Mouse (Mus musculus): Measurements from ENCODE around the gene Nt5c. TPM values are rescaled to one million over a fixed set of nuclear protein-coding genes. Genes with fewer than 3 reads are reported as not detected.

Nt5c gene
- total RNA-seq, 2 experiments from 2014 or later: 64.1 to 105 TPM

Other genes with a start within 250 kb of the Nt5c start
- gene Grin2c, start 224.6 kb downstream of the Nt5c start, total RNA-seq (2015): not detected in 2 replicates
- not detected in 2 replicates for gene Grin2c, start 224.6 kb downstream of the Nt5c start, total RNA-seq (2017)
- 9.1 and 9.8 TPM in 2 replicates for gene Fdxr, start 214.8 kb downstream of the Nt5c start, total RNA-seq (2015)
- 14.2 and 19.1 TPM in 2 replicates for gene Fdxr, start 214.8 kb downstream of the Nt5c start, total RNA-seq (2017)
- gene Fads6, start 194.2 kb downstream of the Nt5c start, total RNA-seq (2015): 0.30 and 0.71 TPM in 2 replicates
- gene Fads6, start 194.2 kb downstream of the Nt5c start, total RNA-seq (2017): 0.87 and 2.2 TPM in 2 replicates
- gene Otop2, start 184.7 kb downstream of the Nt5c start, total RNA-seq (2015): not detected in 2 replicates
- gene Otop2, start 184.7 kb downstream of the Nt5c start, total RNA-seq (2017): not detected in 2 replicates
- not detected in 2 replicates for gene Ush1g, start 169.8 kb downstream of the Nt5c start, total RNA-seq (2015)
- not detected in 2 replicates for gene Ush1g, start 169.8 kb downstream of the Nt5c start, total RNA-seq (2017)
- gene Otop3, start 157.1 kb downstream of the Nt5c start, total RNA-seq (2015): not detected in 2 replicates
- not detected in 2 replicates for gene Otop3, start 157.1 kb downstream of the Nt5c start, total RNA-seq (2017)
- gene Hid1, start 124.1 kb downstream of the Nt5c start, total RNA-seq (2015): 0.52 and 0.81 TPM in 2 replicates
- gene Hid1, start 124.1 kb downstream of the Nt5c start, total RNA-seq (2017): 0.10 TPM in 1 of 2 replicates, not detected in the other
- 0.20 and 0.42 TPM in 2 replicates for gene Cdr2l, start 109.9 kb downstream of the Nt5c start, total RNA-seq (2015)
- 0.08 and 0.34 TPM in 2 replicates for gene Cdr2l, start 109.9 kb downstream of the Nt5c start, total RNA-seq (2017)
- 83.4 and 98.3 TPM in 2 replicates for gene Mrpl58, start 88.1 kb downstream of the Nt5c start, total RNA-seq (2015)
- 81.1 and 96.4 TPM in 2 replicates for gene Mrpl58, start 88.1 kb downstream of the Nt5c start, total RNA-seq (2017)
- 703 and 731 TPM in 2 replicates for gene Atp5h, start 71.9 kb downstream of the Nt5c start, total RNA-seq (2015)
- gene Atp5h, start 71.9 kb downstream of the Nt5c start, total RNA-seq (2017): 770 and 871 TPM in 2 replicates
- 13.0 and 15.0 TPM in 2 replicates for gene Kctd2, start 71.7 kb downstream of the Nt5c start, total RNA-seq (2015)
- 9.0 and 17.0 TPM in 2 replicates for gene Kctd2, start 71.7 kb downstream of the Nt5c start, total RNA-seq (2017)
- not detected in 2 replicates for gene Trim80, start 51.3 kb downstream of the Nt5c start, total RNA-seq (2015)
- gene Trim80, start 51.3 kb downstream of the Nt5c start, total RNA-seq (2017): not detected in 2 replicates
- not detected in 2 replicates for gene Slc16a5, start 29.4 kb downstream of the Nt5c start, total RNA-seq (2015)
- not detected in 2 replicates for gene Slc16a5, start 29.4 kb downstream of the Nt5c start, total RNA-seq (2017)
- gene Armc7, start 16.2 kb downstream of the Nt5c start, total RNA-seq (2015): 4.6 and 5.5 TPM in 2 replicates
- 5.1 and 9.0 TPM in 2 replicates for gene Armc7, start 16.2 kb downstream of the Nt5c start, total RNA-seq (2017)
- gene Jpt1, start 22.5 kb upstream of the Nt5c start, total RNA-seq (2015): 179 TPM in 2 replicates
- 143 and 157 TPM in 2 replicates for gene Jpt1, start 22.5 kb upstream of the Nt5c start, total RNA-seq (2017)
- gene Sumo2, start 44.4 kb upstream of the Nt5c start, total RNA-seq (2015): 682 and 726 TPM in 2 replicates
- 483 and 527 TPM in 2 replicates for gene Sumo2, start 44.4 kb upstream of the Nt5c start, total RNA-seq (2017)
- 131 and 149 TPM in 2 replicates for gene Nup85, start 72.6 kb upstream of the Nt5c start, total RNA-seq (2015)
- gene Nup85, start 72.6 kb upstream of the Nt5c start, total RNA-seq (2017): 131 and 147 TPM in 2 replicates
- 56.9 and 63.7 TPM in 2 replicates for gene Mrps7, start 112.1 kb upstream of the Nt5c start, total RNA-seq (2015)
- 43.2 and 50.3 TPM in 2 replicates for gene Mrps7, start 112.1 kb upstream of the Nt5c start, total RNA-seq (2017)
- 27.9 and 28.3 TPM in 2 replicates for gene Gga3, start 112.2 kb upstream of the Nt5c start, total RNA-seq (2015)
- gene Gga3, start 112.2 kb upstream of the Nt5c start, total RNA-seq (2017): 17.0 and 40.0 TPM in 2 replicates
- gene Mif4gd, start 121.1 kb upstream of the Nt5c start, total RNA-seq (2015): 20.4 and 27.4 TPM in 2 replicates
- gene Mif4gd, start 121.1 kb upstream of the Nt5c start, total RNA-seq (2017): 17.7 and 23.0 TPM in 2 replicates
- 8.7 and 10.2 TPM in 2 replicates for gene Slc25a19, start 136.4 kb upstream of the Nt5c start, total RNA-seq (2015)
- 15.2 and 18.2 TPM in 2 replicates for gene Slc25a19, start 136.4 kb upstream of the Nt5c start, total RNA-seq (2017)
- gene Grb2, start 216.7 kb upstream of the Nt5c start, total RNA-seq (2015): 78.1 and 85.5 TPM in 2 replicates
- 48.5 and 51.7 TPM in 2 replicates for gene Grb2, start 216.7 kb upstream of the Nt5c start, total RNA-seq (2017)

All from megakaryocyte progenitor cell, adult 5-6 weeks (primary cell).